Mouse (Mus musculus) liver, postnatal 0 days (tissue): ENCODE measurements around the gene Uxs1.

ENCODE experiments used
- CTCF ChIP-seq: sonication (generic); IDR thresholded peaks from 2 replicates; pipeline ENCODE4 v1.5.1; 2016; ENCODE audit warnings: antibody characterized with exemption, low read depth
- EP300 ChIP-seq: IDR thresholded peaks from 2 replicates; pipeline ENCODE4 v1.6.1; 2016; ENCODE audit warnings: antibody characterized with exemption, low read depth, mild to moderate bottlenecking

GRCm38 (mm10) chr1:43770032-43770431, 57.6 kb downstream of the Uxs1 start:
- TF ChIP-seq CTCF (no peak), EP300 (no peak)
